Mouse (Mus musculus): Measurements from ENCODE around the gene Tmem178b.

DNA sequence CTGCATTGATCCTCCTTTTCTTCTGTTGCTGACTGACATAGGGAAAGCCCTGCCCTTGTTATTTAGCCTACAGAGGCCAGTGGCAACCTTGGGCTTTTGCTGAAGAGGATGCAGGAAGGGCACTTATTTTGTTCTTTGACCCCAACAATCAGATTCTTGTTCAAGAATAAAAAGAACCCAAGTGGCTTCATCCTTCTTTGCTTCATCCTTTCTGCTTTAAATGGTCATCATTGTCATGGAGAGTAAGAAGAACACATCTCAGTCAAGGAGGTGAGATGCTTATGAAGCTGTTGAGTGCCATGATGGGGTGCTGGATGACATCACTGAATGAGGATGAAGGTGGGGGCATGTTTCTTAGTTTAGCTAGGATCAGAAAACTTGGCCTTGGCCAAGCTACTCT is 159.8 kb downstream of the Tmem178b start:
- TF ChIP-seq POLR2A (IDR thresholded peaks at IDR 0.05; ENCODE audit: low read depth, low read length) (no peak), CTCF (IDR thresholded peaks at IDR 0.05; ENCODE audit: extremely low read depth, insufficient read depth, insufficient read length, insufficient replicate concordance) (no peak)
